In the genomic region with DNA sequence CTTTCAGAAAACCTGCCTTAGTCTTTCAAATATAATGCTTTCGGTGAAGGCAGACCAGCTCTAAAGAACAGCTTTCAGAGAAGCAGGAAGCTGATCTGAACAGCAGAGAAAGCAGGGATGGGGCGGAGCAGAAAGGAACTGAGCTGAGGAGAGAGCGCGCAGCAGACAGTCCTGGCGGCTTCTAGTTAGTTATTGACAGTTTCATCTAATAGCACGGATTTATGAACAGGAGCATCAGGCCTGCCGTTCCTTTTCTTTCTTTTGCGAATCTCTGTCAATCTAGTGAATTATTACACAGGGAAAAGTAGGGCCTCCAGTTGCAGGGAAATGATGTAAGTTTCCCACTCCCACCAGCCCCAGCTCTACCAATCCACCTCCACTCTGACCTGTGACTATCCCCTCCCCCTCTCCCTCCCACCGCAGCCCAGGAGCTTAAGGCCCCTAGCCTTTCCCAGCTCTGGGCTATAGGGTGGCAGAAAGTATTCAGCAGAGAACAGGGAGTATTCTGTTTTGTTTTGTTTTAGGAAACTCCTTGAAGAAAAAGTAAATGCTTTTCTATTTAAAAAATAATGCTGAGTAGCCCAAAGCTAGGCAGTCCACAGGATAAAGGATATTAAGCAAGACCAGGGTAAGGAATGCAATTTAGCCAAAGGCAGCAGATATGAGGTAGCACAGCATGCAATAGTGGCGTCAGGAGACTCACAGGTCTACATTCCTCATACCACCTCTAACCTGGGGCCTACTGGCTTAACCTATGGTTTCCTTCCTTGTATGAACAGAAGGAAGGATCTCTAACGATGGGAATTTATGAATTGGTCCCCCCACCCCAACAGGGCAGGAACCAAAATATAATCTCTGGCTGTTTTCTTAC, we compare ENCODE assay signal across 8 mouse cellular contexts.
DNase-seq lines count a peak whose midpoint lies in the region; ATAC-seq and TF ChIP-seq lines count a peak whose summit lies in the region.

No protein-coding gene starts in this region.

- no peaks in the 10 kb centered on the region for H3K27me3 ChIP-seq in forebrain, embryonic 13.5 days
- no peaks in the 10 kb centered on the region for H3K27me3 ChIP-seq in hindbrain, embryonic 14.5 days (ENCODE audit: control insufficient read depth, insufficient read depth, low read length)
- no peaks in the 10 kb centered on the region for H3K27me3 ChIP-seq in lung, embryonic 15.5 days

- H3K4me1 ChIP-seq in brown adipose tissue, adult 24 weeks (ENCODE audit: control insufficient read depth, insufficient read depth, insufficient read length, low read length) = no peaks in the 10 kb centered on the region
- H3K4me1 ChIP-seq in forebrain, embryonic 13.5 days = peaks cover 20% of the 10 kb centered on the region
- H3K4me1 ChIP-seq in hindbrain, embryonic 14.5 days (replicated peaks; ENCODE audit: control insufficient read depth, insufficient read depth, low read length) = peaks cover 8% of the 10 kb centered on the region
- peaks cover 13% of the 10 kb centered on the region; the same call in 1 of the 2 replicates for H3K4me1 ChIP-seq in lung, embryonic 15.5 days
- H3K4me1 ChIP-seq in olfactory bulb, adult 2 months (ENCODE audit: control insufficient read depth, insufficient read depth, low read length) = 0 out of 2 replicates have a peak, but pooled peaks cover 2% of the 10 kb centered on the region

- H3K4me3 ChIP-seq in brown adipose tissue, adult 24 weeks (ENCODE audit: insufficient read depth, low read depth, low read length) = peak overlapping the region; percentile 53
- H3K4me3 ChIP-seq in forebrain, embryonic 13.5 days = peak overlapping the region; percentile 38
- H3K4me3 ChIP-seq in hindbrain, embryonic 14.5 days (replicated peaks; ENCODE audit: low read length) = peak overlapping the region; percentile 30
- H3K4me3 ChIP-seq in lung, embryonic 15.5 days = peak overlapping the region; percentile 45
- peak overlapping the region; percentile 40 for H3K4me3 ChIP-seq in olfactory bulb, adult 2 months (ENCODE audit: insufficient read depth, low read depth, low read length)

- peak; percentile 84 for DNase-seq in Muller cell, postnatal 12 days (ENCODE audit: inconsistent ontology term)
- DNase-seq in hindbrain, embryonic 14.5 days (ENCODE audit: low spot score) = peak; percentile 63
- peak; percentile 24 to 44 for DNase-seq in layer of hippocampus, postnatal 10 days (ENCODE audit: low spot score in 2 of 2)

- no peaks in the 10 kb centered on the region for H3K36me3 ChIP-seq in forebrain, embryonic 13.5 days (ENCODE audit: poor library complexity, severe bottlenecking)
- no peaks in the 10 kb centered on the region for H3K36me3 ChIP-seq in hindbrain, embryonic 14.5 days (replicated peaks; ENCODE audit: control insufficient read depth, insufficient read depth)
- H3K36me3 ChIP-seq in lung, embryonic 15.5 days = no peaks in the 10 kb centered on the region

- peak overlapping the region; percentile 62 for H3K4me2 ChIP-seq in forebrain, embryonic 13.5 days
- peak overlapping the region; percentile 52 for H3K4me2 ChIP-seq in hindbrain, embryonic 14.5 days (replicated peaks)
- peak overlapping the region; percentile 64 for H3K4me2 ChIP-seq in lung, embryonic 15.5 days

- H3K9me3 ChIP-seq in forebrain, embryonic 13.5 days (replicated peaks) = no peaks in the 10 kb centered on the region
- H3K9me3 ChIP-seq in hindbrain, embryonic 14.5 days (ENCODE audit: control insufficient read depth, low read length) = no peaks in the 10 kb centered on the region
- no peaks in the 10 kb centered on the region for H3K9me3 ChIP-seq in lung, embryonic 15.5 days

- 8% methylated on average over 11 of the region's 11 CpGs for WGBS in forebrain, embryonic 13.5 days
- WGBS in hindbrain, embryonic 14.5 days = 14% methylated on average over 11 of the region's 11 CpGs
- WGBS in lung, embryonic 15.5 days = 7% methylated on average over 11 of the region's 11 CpGs
- WGBS in olfactory bulb, adult 2 months = 14% methylated on average over 11 of the region's 11 CpGs

- TF ChIP-seq CTCF in olfactory bulb, adult 2 months (IDR thresholded peaks at IDR 0.05; ENCODE audit: insufficient read depth, low read depth, low read length) = no peak

- 0 out of 2 replicates have a peak overlapping the region, but pooled peaks have one; percentile 24 for H3K27ac ChIP-seq in brown adipose tissue, adult 24 weeks (replicated peaks; ENCODE audit: low read depth, low read length)
- peak overlapping the region; percentile 74 for H3K27ac ChIP-seq in forebrain, embryonic 13.5 days
- H3K27ac ChIP-seq in hindbrain, embryonic 14.5 days = peak overlapping the region; percentile 83
- peak overlapping the region; percentile 79 for H3K27ac ChIP-seq in lung, embryonic 15.5 days
- H3K27ac ChIP-seq in olfactory bulb, adult 2 months (ENCODE audit: insufficient read depth, low read depth, low read length) = peak overlapping the region; percentile 75

- peak overlapping the region; percentile 64 for H3K9ac ChIP-seq in forebrain, embryonic 13.5 days
- peak overlapping the region; percentile 58 for H3K9ac ChIP-seq in hindbrain, embryonic 14.5 days
- peak overlapping the region; percentile 40 for H3K9ac ChIP-seq in lung, embryonic 15.5 days

- no peak for TF ChIP-seq POLR2A in olfactory bulb, adult 2 months (IDR thresholded peaks at IDR 0.05; ENCODE audit: insufficient read depth, low read depth, low read length)

- ATAC-seq in forebrain, embryonic 13.5 days = peak; percentile 91
- ATAC-seq in hindbrain, embryonic 14.5 days (ENCODE audit: low FRiP score) = peak; percentile 89
- ATAC-seq in lung, embryonic 15.5 days (ENCODE audit: borderline replicate concordance, extremely low read depth, low FRiP score, low TSS enrichment) = peak; percentile 90; the same call in 1 of the 2 replicates
- no peak for ATAC-seq in monocyte, adult 5-6 weeks (replicated peaks; ENCODE audit: insufficient number of reproducible peaks, low FRiP score, low TSS enrichment, poor library complexity, severe bottlenecking)

Comparison
In these comparisons a context has a peak if more than half of its experiments do, and no peak if none do; other contexts are left out.
1. DNase-seq: peak in every context shown above with its lines; median percentile 84 in Muller cell, postnatal 12 days; 63 in hindbrain, embryonic 14.5 days; 34 in layer of hippocampus, postnatal 10 days.
2. H3K27ac ChIP-seq: peak in every context shown above with its lines; median percentile 83 in hindbrain, embryonic 14.5 days; 79 in lung, embryonic 15.5 days; 75 in olfactory bulb, adult 2 months; 74 in forebrain, embryonic 13.5 days; 24 in brown adipose tissue, adult 24 weeks.